ENCODE assay signal across 9 mouse cellular contexts in genomic region chr2:169849077-169849476, GRCm38 (mm10).
A peak's percentile ranks its signal among the peaks of the same experiment; 100 is the strongest.
DNase-seq lines count a peak whose midpoint lies in the region; ATAC-seq and TF ChIP-seq lines count a peak whose summit lies in the region.
"Had no signal": no experiment of that assay in that cellular context is flagged by ENCODE, and none has a peak within 500 bp of the region (broad histone marks: within the 10 kb centered on the region; RNA-seq: fewer than 3 reads in every experiment).

No protein-coding gene starts in this region.

- H3K36me3 ChIP-seq in spleen, adult 2 months (ENCODE audit: control insufficient read depth, insufficient read depth, low read length): no peaks in the 10 kb centered on the region
- no peaks in the 10 kb centered on the region for H3K36me3 ChIP-seq in forebrain, embryonic 15.5 days

- WGBS in spleen, adult 2 months: 39% methylated on average over 7 of the region's 7 CpGs
- 40% methylated on average over 7 of the region's 7 CpGs for WGBS in forebrain, embryonic 15.5 days

- no peak overlapping the region for H3K9ac ChIP-seq in forebrain, embryonic 15.5 days (replicated peaks)

- DNase-seq in embryo, embryonic 10 days (ENCODE audit: low spot score): peak; percentile 58
- no peak for DNase-seq in embryo, embryonic 9.5 days (ENCODE audit: extremely low spot score)
- no peak for DNase-seq in spleen, adult 2 months (ENCODE audit: low read depth in 1 of 2, low spot score in 2 of 2)
- DNase-seq in spleen, adult 12 weeks (ENCODE audit: low spot score): no peak
- DNase-seq in left cerebral cortex, adult 2 months (ENCODE audit: extremely low spot score in 1 of 2, low spot score in 2 of 2): peak; percentile 47 to 50
- DNase-seq in right cerebral cortex, postnatal 10 days (ENCODE audit: low spot score in 2 of 2): peak; percentile 33 to 50
- no peak for DNase-seq in c-Kit-positive CD71-positive TER-119-positive erythroid progenitor cells, embryonic 14.5 days (ENCODE audit: low spot score)

- TF ChIP-seq CTCF in spleen, adult 2 months (IDR thresholded peaks at IDR 0.05; ENCODE audit: extremely low read depth, insufficient read depth, insufficient read length, insufficient replicate concordance): peak; percentile 29; the same call in 1 of the 2 replicates
- TF ChIP-seq CTCF in left cerebral cortex, adult 2 months (IDR thresholded peaks at IDR 0.05): peak; percentile 72

- intact Hi-C loops in left cerebral cortex, adult 2 months (cut with DNase I): loop anchor here (1.0 to 2.0 kb wide), 2 partner anchors 788 to 859 kb away; no protein-coding TSS in a partner anchor

- H3K4me3 ChIP-seq in spleen, adult 2 months (ENCODE audit: extremely low read depth, insufficient read depth, insufficient read length): no peak overlapping the region
- H3K4me3 ChIP-seq in forebrain, embryonic 15.5 days: no peak overlapping the region
- H3K4me3 ChIP-seq in left cerebral cortex, adult 2 months: no peak overlapping the region

- H3K27me3 ChIP-seq in spleen, adult 2 months (ENCODE audit: control insufficient read depth, insufficient read depth, low read length): no peaks in the 10 kb centered on the region
- H3K27me3 ChIP-seq in forebrain, embryonic 15.5 days: no peaks in the 10 kb centered on the region
- H3K27me3 ChIP-seq: CH12.LX had no signal

- ATAC-seq in forebrain, embryonic 15.5 days (replicated peaks): 0 out of 2 replicates have a peak, but pooled peaks have one; percentile 35

- H3K27ac ChIP-seq in spleen, adult 2 months (ENCODE audit: insufficient read depth, low read length): no peak overlapping the region
- H3K27ac ChIP-seq in forebrain, embryonic 15.5 days (replicated peaks): no peak overlapping the region
- H3K27ac ChIP-seq in left cerebral cortex, adult 2 months: no peak overlapping the region

- no peak overlapping the region for H3K4me2 ChIP-seq in forebrain, embryonic 15.5 days (replicated peaks)

- H3K4me1 ChIP-seq in spleen, adult 2 months (ENCODE audit: control insufficient read depth, insufficient read depth, insufficient read length): no peaks in the 10 kb centered on the region
- no peaks in the 10 kb centered on the region for H3K4me1 ChIP-seq in forebrain, embryonic 15.5 days

- H3K9me3 ChIP-seq in forebrain, embryonic 15.5 days: no peaks in the 10 kb centered on the region

- no peak for TF ChIP-seq POLR2A in spleen, adult 2 months (IDR thresholded peaks at IDR 0.05; ENCODE audit: low read depth, low read length)

Comparison
In these comparisons a context has a peak if more than half of its experiments do, and no peak if none do; other contexts are left out.
1. DNase-seq: peak in embryo, embryonic 10 days (single experiment), left cerebral cortex, adult 2 months (2 of 2) and right cerebral cortex, postnatal 10 days (2 of 2); none in embryo, embryonic 9.5 days (single experiment), spleen, adult 2 months (0 of 2), spleen, adult 12 weeks (single experiment) and c-Kit-positive CD71-positive TER-119-positive erythroid progenitor cells, embryonic 14.5 days (single experiment).